Mouse (Mus musculus): ENCODE results near the gene Pja2. TPM values are rescaled to one million over a fixed set of nuclear protein-coding genes. Genes with fewer than 3 reads are reported as not detected.
A peak's percentile ranks its signal among the peaks of the same experiment; 100 is the strongest.
"Not testable (repeated sequence)": the region's sequence is repeated elsewhere in the genome, so short reads cannot be mapped to it uniquely, and the experiment has no call there.

Pja2 gene
- polyA plus RNA-seq, 1 experiment = 107 TPM

GRCm38 (mm10) chr17:64242898-64243297, 88.8 kb downstream of the Pja2 start:
- TF ChIP-seq CTCF (IDR thresholded peaks at IDR 0.05; ENCODE audit: borderline replicate concordance, insufficient read depth, low read length) = no peak
- TF ChIP-seq POLR2A (IDR thresholded peaks at IDR 0.05; ENCODE audit: low read depth, low read length) = no peak
- peaks cover 13% of the 10 kb centered on the region for H3K4me1 ChIP-seq (ENCODE audit: control insufficient read depth, insufficient read depth, low read length)
- no peak overlapping the region for H3K4me3 ChIP-seq (ENCODE audit: insufficient read depth, low read length)
- peak overlapping the region; percentile 88 for H3K27ac ChIP-seq (ENCODE audit: insufficient read depth, low read length)

DNA sequence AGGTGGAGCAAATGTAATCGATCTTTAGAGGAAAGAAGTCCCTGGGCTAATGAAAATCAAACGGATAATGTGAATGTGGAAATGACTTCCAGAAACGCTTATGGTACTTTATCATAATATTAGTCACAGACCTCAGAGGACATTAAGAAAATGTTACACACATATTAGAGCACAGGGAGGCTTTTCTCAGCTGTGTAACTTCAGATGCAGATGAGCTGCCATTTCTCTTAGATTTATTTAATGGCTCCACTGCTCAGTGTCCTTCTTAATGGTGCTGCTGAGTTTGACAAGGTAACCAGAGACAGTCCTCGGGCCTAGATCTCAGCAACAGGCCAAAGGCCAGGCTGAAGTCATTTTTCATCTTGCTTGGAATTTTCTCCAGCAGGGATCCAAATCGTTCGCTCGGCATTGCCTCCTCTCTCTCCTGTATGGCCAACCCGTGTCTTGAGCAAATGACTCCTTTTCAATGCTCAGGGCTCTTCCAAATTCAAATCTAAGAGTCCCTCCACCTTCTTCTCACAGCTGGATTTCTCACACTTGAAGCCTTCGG, 89.3 kb downstream of the Pja2 start:
- TF ChIP-seq CTCF (IDR thresholded peaks at IDR 0.05; ENCODE audit: borderline replicate concordance, insufficient read depth, low read length) (no peak), POLR2A (IDR thresholded peaks at IDR 0.05; ENCODE audit: low read depth, low read length) (no peak)
- no peak overlapping the region for H3K4me3 ChIP-seq (ENCODE audit: insufficient read depth, low read length)
- H3K4me1 ChIP-seq (ENCODE audit: control insufficient read depth, insufficient read depth, low read length) = peaks cover 10% of the 10 kb centered on the region
- H3K27ac ChIP-seq (ENCODE audit: insufficient read depth, low read length) = peak overlapping the region; percentile 88

- H3K27ac ChIP-seq (ENCODE audit: insufficient read depth, low read length) = peak overlapping the region; percentile 86
- TF ChIP-seq CTCF (IDR thresholded peaks at IDR 0.05; ENCODE audit: borderline replicate concordance, insufficient read depth, low read length) = no peak
- no peak for TF ChIP-seq POLR2A (IDR thresholded peaks at IDR 0.05; ENCODE audit: low read depth, low read length)
- H3K4me3 ChIP-seq (ENCODE audit: insufficient read depth, low read length) = no peak overlapping the region
- H3K4me1 ChIP-seq (ENCODE audit: control insufficient read depth, insufficient read depth, low read length) = peaks cover 10% of the 10 kb centered on the region
Observed at GRCm38 (mm10) chr17:64241544-64242292, 90.0 kb downstream of the Pja2 start.

DNA sequence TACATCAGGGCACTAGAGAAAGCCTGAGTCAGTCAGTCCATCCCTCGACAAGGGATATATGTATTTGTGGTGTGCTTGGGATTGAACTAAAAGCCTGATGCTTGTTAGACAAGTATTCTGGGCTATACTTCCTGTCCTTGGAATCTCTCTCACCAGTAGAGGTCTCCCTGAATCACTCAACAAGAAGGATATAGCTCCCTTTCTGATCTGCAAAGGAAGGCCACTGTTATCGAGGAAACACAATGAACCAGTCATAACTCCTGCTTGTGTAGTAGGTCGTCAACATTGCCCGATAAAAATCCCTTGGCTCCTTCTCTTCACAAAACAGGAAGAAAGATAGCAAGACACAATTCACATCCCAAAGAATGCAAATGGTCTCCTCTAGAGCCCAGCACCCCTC, 99.6 kb downstream of the Pja2 start:
- no peak overlapping the region for H3K27ac ChIP-seq (ENCODE audit: insufficient read depth, low read length)
- TF ChIP-seq POLR2A (IDR thresholded peaks at IDR 0.05; ENCODE audit: low read depth, low read length) (no peak), CTCF (IDR thresholded peaks at IDR 0.05; ENCODE audit: borderline replicate concordance, insufficient read depth, low read length) (no peak)
- no peak overlapping the region for H3K4me3 ChIP-seq (ENCODE audit: insufficient read depth, low read length)
- no peaks in the 10 kb centered on the region for H3K4me1 ChIP-seq (ENCODE audit: control insufficient read depth, insufficient read depth, low read length)

GRCm38 (mm10) chr17:64231637-64232036, 100.1 kb downstream of the Pja2 start:
- not testable (repeated sequence) for H3K4me1 ChIP-seq (ENCODE audit: control insufficient read depth, insufficient read depth, low read length); H3K27ac ChIP-seq (ENCODE audit: insufficient read depth, low read length); H3K4me3 ChIP-seq (ENCODE audit: insufficient read depth, low read length)

GRCm38 (mm10) chr17:64231172-64231571, 100.5 kb downstream of the Pja2 start:
- H3K27ac ChIP-seq (ENCODE audit: insufficient read depth, low read length) = no peak overlapping the region
- no peaks in the 10 kb centered on the region for H3K4me1 ChIP-seq (ENCODE audit: control insufficient read depth, insufficient read depth, low read length)
- TF ChIP-seq POLR2A (IDR thresholded peaks at IDR 0.05; ENCODE audit: low read depth, low read length) (no peak), CTCF (IDR thresholded peaks at IDR 0.05; ENCODE audit: borderline replicate concordance, insufficient read depth, low read length) (peak; percentile 20; the same call in 1 of the 2 replicates)
- no peak overlapping the region for H3K4me3 ChIP-seq (ENCODE audit: insufficient read depth, low read length)

Data from embryonic fibroblast, embryonic 13.5 days (primary cell).